Mouse (Mus musculus): Measurements from ENCODE around the gene Cops9. TPM values are rescaled to one million over a fixed set of nuclear protein-coding genes. Genes with fewer than 3 reads are reported as not detected.

Gene Cops9
- polyA plus RNA-seq, 1 experiment from 2014 or later = 577 TPM

Other genes with a start within 250 kb of the Cops9 start
- 314 and 315 TPM in 2 replicates for gene Ndufa10, start 168.1 kb downstream of the Cops9 start, polyA plus RNA-seq (2015; fragmentation: Nextera tagmentation; extraction: Ambion mirVana)
- not detected in 2 replicates for gene Olfr1416, start 156.9 kb downstream of the Cops9 start, polyA plus RNA-seq (2015; fragmentation: Nextera tagmentation; extraction: Ambion mirVana)
- gene Olfr1415, start 145.9 kb downstream of the Cops9 start, polyA plus RNA-seq (2015; fragmentation: Nextera tagmentation; extraction: Ambion mirVana) = not detected in 2 replicates
- not detected in 2 replicates for gene Olfr1414, start 123.3 kb downstream of the Cops9 start, polyA plus RNA-seq (2015; fragmentation: Nextera tagmentation; extraction: Ambion mirVana)
- not detected in 2 replicates for gene Olfr1413, start 70.7 kb downstream of the Cops9 start, polyA plus RNA-seq (2015; fragmentation: Nextera tagmentation; extraction: Ambion mirVana)
- gene Olfr1412, start 56.2 kb downstream of the Cops9 start, polyA plus RNA-seq (2015; fragmentation: Nextera tagmentation; extraction: Ambion mirVana) = not detected in 2 replicates
- gene Olfr1411, start 47.6 kb downstream of the Cops9 start, polyA plus RNA-seq (2015; fragmentation: Nextera tagmentation; extraction: Ambion mirVana) = not detected in 2 replicates
- gene Olfr1410, start 36.2 kb downstream of the Cops9 start, polyA plus RNA-seq (2015; fragmentation: Nextera tagmentation; extraction: Ambion mirVana) = not detected in 2 replicates
- gene Olfr12, start 24.2 kb downstream of the Cops9 start, polyA plus RNA-seq (2015; fragmentation: Nextera tagmentation; extraction: Ambion mirVana) = not detected in 2 replicates
- 0.26 and 0.54 TPM in 2 replicates for gene Otos, start 6.9 kb upstream of the Cops9 start, polyA plus RNA-seq (2015; fragmentation: Nextera tagmentation; extraction: Ambion mirVana)
- 64.5 and 71.2 TPM in 2 replicates for gene Gpc1, start 189.7 kb upstream of the Cops9 start, polyA plus RNA-seq (2015; fragmentation: Nextera tagmentation; extraction: Ambion mirVana)